Mouse (Mus musculus) kidney, postnatal 10 days (tissue): ENCODE results near the gene Tldc2.
A peak's percentile ranks its signal among the peaks of the same experiment; 100 is the strongest.

ENCODE experiments used
- DNase-seq: peaks from one replicate; pipeline ENCODE4 v3.0.0; 2021; ENCODE audit warnings: mixed read lengths

The Tldc2 gene

GRCm38 (mm10) chr2:157086796-157087195 lies at the start of gene Tldc2:
Tldc2 (plus strand) TSS chr2:157087055.
- DNase-seq, result no peak

GRCm38 (mm10) chr2:157037303-157037702 lies 49.6 kb upstream of the Tldc2 start:
- DNase-seq, result no peak

GRCm38 (mm10) chr2:157039900-157040648 lies 46.8 kb upstream of the Tldc2 start:
- peak; percentile 58 for DNase-seq

GRCm38 (mm10) chr2:157040649-157041046 lies 46.2 kb upstream of the Tldc2 start:
- DNase-seq, result no peak

- DNase-seq, result no peak
Measured at GRCm38 (mm10) chr2:157041421-157041820, 45.4 kb upstream of the Tldc2 start.

- no peak for DNase-seq
Measured at GRCm38 (mm10) chr2:157043556-157043955, 43.3 kb upstream of the Tldc2 start.

GRCm38 (mm10) chr2:157043987-157044386 lies 42.9 kb upstream of the Tldc2 start:
- DNase-seq, result no peak

- DNase-seq, result no peak
Measured at GRCm38 (mm10) chr2:157045932-157046331, 40.9 kb upstream of the Tldc2 start.

- no peak for DNase-seq
Measured at GRCm38 (mm10) chr2:157046956-157047355, 39.9 kb upstream of the Tldc2 start.

GRCm38 (mm10) chr2:157048395-157049181 lies 38.3 kb upstream of the Tldc2 start:
- no peak for DNase-seq

- DNase-seq, result no peak
Measured at GRCm38 (mm10) chr2:157049831-157050243, 37.0 kb upstream of the Tldc2 start.

GRCm38 (mm10) chr2:157052448-157052847 lies 34.4 kb upstream of the Tldc2 start:
- DNase-seq, result no peak

GRCm38 (mm10) chr2:157053124-157053523 lies 33.7 kb upstream of the Tldc2 start:
- DNase-seq, result no peak

GRCm38 (mm10) chr2:157053787-157054186 lies 33.1 kb upstream of the Tldc2 start:
- DNase-seq, result no peak

GRCm38 (mm10) chr2:157054297-157054696 lies 32.6 kb upstream of the Tldc2 start:
- no peak for DNase-seq

GRCm38 (mm10) chr2:157054816-157055215 lies 32.0 kb upstream of the Tldc2 start:
- peak; percentile 41 for DNase-seq

- no peak for DNase-seq
Measured at GRCm38 (mm10) chr2:157055721-157056120, 31.1 kb upstream of the Tldc2 start.

GRCm38 (mm10) chr2:157057186-157057585 lies 29.7 kb upstream of the Tldc2 start:
- DNase-seq, result no peak

GRCm38 (mm10) chr2:157057758-157058157 lies 29.1 kb upstream of the Tldc2 start:
- DNase-seq, result no peak

GRCm38 (mm10) chr2:157058342-157058998 lies 28.4 kb upstream of the Tldc2 start:
- DNase-seq, result peak; percentile 80

GRCm38 (mm10) chr2:157059166-157059565 lies 27.7 kb upstream of the Tldc2 start:
- DNase-seq, result no peak

- no peak for DNase-seq
Measured at GRCm38 (mm10) chr2:157060037-157060436, 26.8 kb upstream of the Tldc2 start.

GRCm38 (mm10) chr2:157060557-157061305 lies 26.1 kb upstream of the Tldc2 start:
- DNase-seq, result no peak
